Mouse (Mus musculus): Measurements from ENCODE around the gene Acox3. TPM values are rescaled to one million over a fixed set of nuclear protein-coding genes. Genes with fewer than 3 reads are reported as not detected.

The Acox3 gene
- polyA plus RNA-seq, 1 experiment from 2014 or later, result 9.6 TPM

DNA sequence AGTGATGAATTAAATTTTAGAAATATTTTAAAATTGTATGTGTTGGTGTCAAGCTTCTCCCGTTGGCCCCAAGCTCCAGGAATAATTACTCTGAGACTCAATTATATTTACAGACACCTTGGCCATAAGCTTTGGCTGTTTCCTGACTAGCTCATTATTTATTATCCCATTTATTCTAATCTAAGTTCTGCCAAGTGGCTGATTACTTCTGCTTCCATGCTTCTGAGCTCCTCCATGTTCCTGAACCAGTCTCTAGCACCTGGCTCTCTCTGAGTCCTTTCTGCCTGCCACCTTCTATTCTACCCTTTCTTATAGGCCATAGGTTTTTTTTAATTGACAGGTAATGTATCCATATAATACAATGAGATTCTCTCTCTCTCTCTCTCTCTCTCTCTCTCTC lies 47.9 kb downstream of the Acox3 start:
- H3K4me2 ChIP-seq (replicated peaks; ENCODE audit: low read depth), result no peak overlapping the region
- H3K27ac ChIP-seq (replicated peaks), result no peak overlapping the region
- no peak for ATAC-seq (ENCODE audit: low FRiP score, low TSS enrichment)
- H3K9me3 ChIP-seq (ENCODE audit: control insufficient read depth, low read length), result no peaks in the 10 kb centered on the region
- 60% methylated on average over 1 of the region's 1 CpGs for WGBS
- H3K36me3 ChIP-seq (ENCODE audit: control insufficient read depth, insufficient read depth, low read length), result no peaks in the 10 kb centered on the region
- H3K4me1 ChIP-seq (replicated peaks; ENCODE audit: control insufficient read depth, insufficient read depth), result no peaks in the 10 kb centered on the region; the same call in 1 of the 2 replicates
- H3K9ac ChIP-seq (ENCODE audit: low read length), result no peak overlapping the region
- DNase-seq (ENCODE audit: low spot score), result no peak
- H3K4me3 ChIP-seq (ENCODE audit: low read depth, low read length), result no peak overlapping the region
- TF ChIP-seq EP300 (optimal IDR thresholded peaks at IDR 0.05) (no peak), CTCF (IDR thresholded peaks at IDR 0.05; ENCODE audit: low read depth) (no peak)
- H3K27me3 ChIP-seq (ENCODE audit: control insufficient read depth, insufficient read depth, low read length), result no peaks in the 10 kb centered on the region

- Histone ChIP-seq H3K4me3 (ENCODE audit: low read depth, low read length) (no peak overlapping the region), H3K4me1 (replicated peaks; ENCODE audit: control insufficient read depth, insufficient read depth) (no peaks in the 10 kb centered on the region; the same call in 1 of the 2 replicates), H3K4me2 (replicated peaks; ENCODE audit: low read depth) (no peak overlapping the region), H3K27ac (replicated peaks) (no peak overlapping the region), H3K27me3 (ENCODE audit: control insufficient read depth, insufficient read depth, low read length) (no peaks in the 10 kb centered on the region), H3K9me3 (ENCODE audit: control insufficient read depth, low read length) (no peaks in the 10 kb centered on the region), H3K36me3 (ENCODE audit: control insufficient read depth, insufficient read depth, low read length) (no peaks in the 10 kb centered on the region), H3K9ac (ENCODE audit: low read length) (no peak overlapping the region)
- no peak for ATAC-seq (ENCODE audit: low FRiP score, low TSS enrichment)
- WGBS, result 77% methylated on average over 3 of the region's 3 CpGs
- TF ChIP-seq CTCF (IDR thresholded peaks at IDR 0.05; ENCODE audit: low read depth) (no peak), EP300 (optimal IDR thresholded peaks at IDR 0.05) (no peak)
- DNase-seq (ENCODE audit: low spot score), result no peak
These were observed 48.4 kb downstream of the Acox3 start for GRCm38 (mm10) chr5:35631224-35631623.

DNA sequence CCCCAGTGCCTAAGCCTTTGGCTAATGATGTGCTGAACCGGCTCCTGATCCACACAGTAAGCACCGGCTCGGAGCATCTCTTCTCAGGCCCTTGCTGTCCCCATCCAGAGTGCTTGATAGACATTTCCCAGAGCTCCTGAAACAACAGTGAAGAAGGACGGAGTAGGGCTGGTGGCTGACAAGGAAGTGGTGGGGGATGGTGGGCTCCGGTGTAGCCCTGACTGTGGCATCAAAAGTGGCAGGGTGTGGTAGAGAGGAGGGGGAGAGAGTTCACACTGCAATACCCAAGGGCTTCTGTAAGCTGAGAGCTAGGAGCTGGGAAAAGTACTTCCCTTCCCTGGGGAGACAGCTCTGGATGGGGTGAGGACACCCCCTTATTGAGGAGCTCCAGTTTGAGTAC lies 48.9 kb downstream of the Acox3 start:
- Histone ChIP-seq H3K4me2 (replicated peaks; ENCODE audit: low read depth) (no peak overlapping the region), H3K9me3 (ENCODE audit: control insufficient read depth, low read length) (no peaks in the 10 kb centered on the region), H3K4me1 (replicated peaks; ENCODE audit: control insufficient read depth, insufficient read depth) (no peaks in the 10 kb centered on the region; the same call in 1 of the 2 replicates), H3K36me3 (ENCODE audit: control insufficient read depth, insufficient read depth, low read length) (no peaks in the 10 kb centered on the region), H3K27ac (replicated peaks) (no peak overlapping the region), H3K9ac (ENCODE audit: low read length) (no peak overlapping the region), H3K4me3 (ENCODE audit: low read depth, low read length) (no peak overlapping the region), H3K27me3 (ENCODE audit: control insufficient read depth, insufficient read depth, low read length) (no peaks in the 10 kb centered on the region)
- WGBS, result 63% methylated on average over 5 of the region's 5 CpGs
- no peak for TF ChIP-seq CTCF (IDR thresholded peaks at IDR 0.05; ENCODE audit: low read depth)
- TF ChIP-seq EP300 (optimal IDR thresholded peaks at IDR 0.05), result no peak
- ATAC-seq (ENCODE audit: low FRiP score, low TSS enrichment) (no peak), DNase-seq (ENCODE audit: low spot score) (no peak)

DNA sequence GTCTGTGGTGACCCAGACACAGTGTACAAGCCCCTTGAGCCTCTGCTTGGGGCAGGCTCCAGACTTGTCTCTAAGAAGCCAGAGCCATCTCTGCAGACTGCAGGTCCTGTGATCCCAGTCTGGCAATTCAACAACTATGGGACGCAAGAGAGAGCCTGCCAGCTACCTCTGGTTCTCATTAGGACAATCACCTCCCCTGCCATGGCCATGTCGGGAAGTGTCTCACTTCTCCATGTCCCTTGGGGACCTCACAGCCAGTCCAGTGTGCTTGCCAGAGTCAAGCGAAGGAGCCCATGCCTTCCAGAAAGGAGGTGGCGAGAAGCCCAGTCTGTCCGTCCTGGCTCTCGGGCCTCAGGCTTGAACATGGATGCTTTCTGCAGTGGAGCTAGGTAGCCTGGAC lies 50.0 kb downstream of the Acox3 start:
- no peaks in the 10 kb centered on the region for H3K27me3 ChIP-seq (ENCODE audit: control insufficient read depth, insufficient read depth, low read length)
- no peak for ATAC-seq (ENCODE audit: low FRiP score, low TSS enrichment)
- H3K4me3 ChIP-seq (ENCODE audit: low read depth, low read length), result no peak overlapping the region
- no peak overlapping the region for H3K27ac ChIP-seq (replicated peaks)
- no peaks in the 10 kb centered on the region for H3K36me3 ChIP-seq (ENCODE audit: control insufficient read depth, insufficient read depth, low read length)
- DNase-seq (ENCODE audit: low spot score), result no peak
- no peak overlapping the region for H3K9ac ChIP-seq (ENCODE audit: low read length)
- H3K4me1 ChIP-seq (replicated peaks; ENCODE audit: control insufficient read depth, insufficient read depth), result no peaks in the 10 kb centered on the region; the same call in 1 of the 2 replicates
- no peak for TF ChIP-seq CTCF (IDR thresholded peaks at IDR 0.05; ENCODE audit: low read depth)
- no peak for TF ChIP-seq EP300 (optimal IDR thresholded peaks at IDR 0.05)
- H3K9me3 ChIP-seq (ENCODE audit: control insufficient read depth, low read length), result no peaks in the 10 kb centered on the region
- WGBS, result 80% methylated on average over 6 of the region's 6 CpGs
- no peak overlapping the region for H3K4me2 ChIP-seq (replicated peaks; ENCODE audit: low read depth)

DNA sequence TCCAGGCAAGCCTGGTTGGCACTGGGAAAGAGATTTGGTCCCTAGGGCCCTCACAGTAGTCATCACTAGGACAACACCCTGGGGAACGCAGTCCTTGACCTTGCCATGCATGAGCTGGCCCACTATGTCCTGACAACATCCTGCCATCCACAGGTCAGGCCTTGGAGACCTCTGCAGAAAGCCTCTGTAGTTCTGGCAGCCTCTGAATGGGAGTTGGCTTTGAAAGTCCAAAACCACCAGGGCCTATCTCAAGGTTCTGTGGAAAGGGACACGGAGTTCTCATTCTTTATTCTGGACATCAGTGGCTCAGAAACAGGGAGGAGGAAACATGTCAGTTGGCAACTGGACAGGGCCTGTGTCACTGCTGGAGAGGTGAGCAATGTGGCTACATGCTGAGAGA lies 53.2 kb downstream of the Acox3 start:
- Histone ChIP-seq H3K4me3 (ENCODE audit: low read depth, low read length) (no peak overlapping the region), H3K4me2 (replicated peaks; ENCODE audit: low read depth) (no peak overlapping the region), H3K36me3 (ENCODE audit: control insufficient read depth, insufficient read depth, low read length) (no peaks in the 10 kb centered on the region), H3K9ac (ENCODE audit: low read length) (no peak overlapping the region), H3K4me1 (replicated peaks; ENCODE audit: control insufficient read depth, insufficient read depth) (no peaks in the 10 kb centered on the region), H3K27me3 (ENCODE audit: control insufficient read depth, insufficient read depth, low read length) (no peaks in the 10 kb centered on the region), H3K27ac (replicated peaks) (no peak overlapping the region), H3K9me3 (ENCODE audit: control insufficient read depth, low read length) (no peaks in the 10 kb centered on the region)
- ATAC-seq (ENCODE audit: low FRiP score, low TSS enrichment) (no peak), DNase-seq (ENCODE audit: low spot score) (no peak)
- 71% methylated on average over 2 of the region's 2 CpGs for WGBS
- no peak for TF ChIP-seq EP300 (optimal IDR thresholded peaks at IDR 0.05)

GRCm38 (mm10) chr5:35641961-35642584 lies 59.2 kb downstream of the Acox3 start:
- TF ChIP-seq CTCF (IDR thresholded peaks at IDR 0.05; ENCODE audit: low read depth) (no peak), EP300 (optimal IDR thresholded peaks at IDR 0.05) (no peak)
- ATAC-seq (ENCODE audit: low FRiP score, low TSS enrichment), result peak; percentile 66; the same call in 1 of the 2 replicates
- H3K4me3 ChIP-seq (ENCODE audit: low read depth, low read length), result no peak overlapping the region
- H3K27ac ChIP-seq (replicated peaks), result peak overlapping the region; percentile 58; the same call in 1 of the 2 replicates
- H3K9me3 ChIP-seq (ENCODE audit: control insufficient read depth, low read length), result no peaks in the 10 kb centered on the region
- H3K4me1 ChIP-seq (replicated peaks; ENCODE audit: control insufficient read depth, insufficient read depth), result peaks cover under 1% of the 10 kb centered on the region; the same call in 1 of the 2 replicates
- H3K27me3 ChIP-seq (ENCODE audit: control insufficient read depth, insufficient read depth, low read length), result no peaks in the 10 kb centered on the region
- no peak overlapping the region for H3K4me2 ChIP-seq (replicated peaks; ENCODE audit: low read depth)
- H3K9ac ChIP-seq (ENCODE audit: low read length), result no peak overlapping the region
- no peaks in the 10 kb centered on the region for H3K36me3 ChIP-seq (ENCODE audit: control insufficient read depth, insufficient read depth, low read length)
- WGBS, result 34% methylated on average over 10 of the region's 10 CpGs
- peak; percentile 40 for DNase-seq (ENCODE audit: low spot score)
